Mouse (Mus musculus): ENCODE results near the gene Gm49510.

DNA sequence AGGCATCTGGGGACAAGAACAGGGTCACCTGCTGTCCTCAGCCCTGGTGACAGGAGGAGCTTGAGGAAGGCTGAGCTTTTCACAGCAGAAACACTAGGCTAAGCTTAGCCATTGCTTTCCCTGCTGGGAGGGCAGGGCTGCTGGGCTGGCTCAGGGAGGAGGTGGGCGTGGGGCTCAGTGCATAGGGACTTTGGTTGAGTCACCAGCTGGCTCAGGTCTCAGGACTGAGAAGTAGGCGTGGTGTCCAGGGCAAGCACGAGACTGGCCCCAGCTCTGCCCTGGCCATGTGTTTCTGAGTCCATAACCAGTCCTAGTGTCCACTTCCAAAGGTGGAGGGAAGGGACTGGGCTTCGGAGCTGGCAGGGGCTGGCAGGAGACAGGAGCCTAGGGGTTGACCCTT is 60.6 kb downstream of the Gm49510 start:
- TF ChIP-seq CTCF (IDR thresholded peaks at IDR 0.05; ENCODE audit: insufficient read depth, low read length) (no peak), POLR2A (IDR thresholded peaks at IDR 0.05; ENCODE audit: borderline replicate concordance, extremely low read depth, low read depth, low read length) (no peak)

All from lung, adult 2 months (tissue).